Mouse (Mus musculus): ENCODE results near the gene Nkd2.

- TF ChIP-seq CTCF (conservative IDR thresholded peaks at IDR 0.05 in 1 of 2, IDR thresholded peaks at IDR 0.05 in 1 of 2; ENCODE audit: low read depth in 2 of 2, low read length in 2 of 2) = no peak
- TF ChIP-seq POLR2A (IDR thresholded peaks at IDR 0.05; ENCODE audit: low read depth, low read length) = no peak
These were observed 77.3 kb downstream of the Nkd2 start for GRCm38 (mm10) chr13:73769916-73770682.
